Mouse (Mus musculus) gastrocnemius, postnatal 14 days (tissue): ENCODE results near the gene Gm14322. TPM values are rescaled to one million over a fixed set of nuclear protein-coding genes. Genes with fewer than 3 reads are reported as not detected.
"Not testable (repeated sequence)": the region's sequence is repeated elsewhere in the genome, so short reads cannot be mapped to it uniquely, and the experiment has no call there.

Experiments
- DNase-seq: peaks from one replicate; pipeline ENCODE4 v3.0.0; 2021; ENCODE audit warnings: mixed read lengths
- intact Hi-C: fragments of 180-260 bp; cut with DNase I; formaldehyde crosslinking; loops from one replicate; pipeline ENCODE4 v1.15.1; 2025; ENCODE audit warnings: low total_unique reads
- long read RNA-seq, 2 experiments: library from polyadenylated mRNA; stranded (forward); transcript quantifications; one replicate each; pipeline ENCODE4 v2.0.0; 2021
- total RNA-seq, 2 experiments: library from RNA; stranded (reverse); gene quantifications; 2 replicates each; pipeline ENCODE4 v1.2.3; 2021

Gm14322 gene
- total RNA-seq: 10 to 100 TPM in 1 of 2 experiments, 1 to 10 TPM in 1; 9.8 to 11.8 TPM
- long read RNA-seq, experiment 1, partial matches to known transcripts: 0 of 5 reads
- long read RNA-seq, experiment 1, other reads (novel, unspliced or antisense): 5 of 5 reads
- long read RNA-seq, experiment 2, partial matches to known transcripts: 1 of 8 reads
- long read RNA-seq, experiment 2, other reads (novel, unspliced or antisense): 6 of 8 reads

GRCm38 (mm10) chr2:177758941-177759558 is at the start of gene Gm14322:
Gm14322 (plus strand) TSS chr2:177759288.
- DNase-seq: peak; percentile 5
- intact Hi-C loops: not testable (repeated sequence)

GRCm38 (mm10) chr2:177741487-177741886 is 17.6 kb upstream of the Gm14322 start:
- intact Hi-C loops, DNase-seq: not testable (repeated sequence)

- DNase-seq, intact Hi-C loops: not testable (repeated sequence)
These were observed 28.3 kb downstream of the Gm14322 start for GRCm38 (mm10) chr2:177787351-177787750.

- intact Hi-C loops, DNase-seq: not testable (repeated sequence)
These were observed 47.1 kb downstream of the Gm14322 start for GRCm38 (mm10) chr2:177806170-177806569.

Other genes with a start within 250 kb of the Gm14322 start
- gene Gm14406, start 181.1 kb upstream of the Gm14322 start, total RNA-seq: not detected
- gene Gm14325, start 81.0 kb downstream of the Gm14322 start, total RNA-seq: 10 to 100 TPM; 56.0 to 70.4 TPM
- 1 to 10 TPM; 2.0 to 2.3 TPM for gene Gm14327, start 137.8 kb downstream of the Gm14322 start, total RNA-seq
- gene Zfp972, start 166.3 kb downstream of the Gm14322 start, total RNA-seq: under 1 TPM in 1 of 2 experiments, not detected in 1; 0.44 TPM
- gene Gm14326, start 198.0 kb downstream of the Gm14322 start, total RNA-seq: 10 to 100 TPM; 18.8 to 19.0 TPM